Mouse (Mus musculus): ENCODE measurements at regions not wholly inside any gene's neighbourhood (a gene's known extent, or its start where the extent isn't known, plus 50 kb on each side); places are given as distances from the start of the nearest gene placed in this dataset.

GRCm38 (mm10) chr9:61756224-61756800 is 158.0 kb downstream of the Rplp1 start:
- no peak for DNase-seq

DNA sequence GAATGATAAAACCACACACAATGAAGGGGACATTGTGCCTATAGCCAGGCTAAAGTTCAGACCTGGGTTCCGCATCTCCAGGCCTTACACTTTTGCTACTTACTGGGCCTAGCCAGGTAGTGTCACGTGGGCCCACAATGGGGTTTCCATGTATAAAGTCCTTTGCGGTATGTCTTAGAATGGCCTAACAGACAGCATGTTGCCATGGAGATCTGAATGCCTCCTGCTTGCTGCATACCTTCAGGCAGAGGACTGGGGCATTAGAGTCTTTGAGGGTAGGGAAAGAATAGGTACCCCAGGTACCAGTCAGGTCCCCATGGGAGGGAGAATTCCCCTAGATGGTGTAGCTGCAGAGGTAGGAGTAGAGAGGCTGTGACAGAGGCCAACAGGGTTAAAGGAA is 159.0 kb downstream of the Rplp1 start:
- DNase-seq = no peak

DNA sequence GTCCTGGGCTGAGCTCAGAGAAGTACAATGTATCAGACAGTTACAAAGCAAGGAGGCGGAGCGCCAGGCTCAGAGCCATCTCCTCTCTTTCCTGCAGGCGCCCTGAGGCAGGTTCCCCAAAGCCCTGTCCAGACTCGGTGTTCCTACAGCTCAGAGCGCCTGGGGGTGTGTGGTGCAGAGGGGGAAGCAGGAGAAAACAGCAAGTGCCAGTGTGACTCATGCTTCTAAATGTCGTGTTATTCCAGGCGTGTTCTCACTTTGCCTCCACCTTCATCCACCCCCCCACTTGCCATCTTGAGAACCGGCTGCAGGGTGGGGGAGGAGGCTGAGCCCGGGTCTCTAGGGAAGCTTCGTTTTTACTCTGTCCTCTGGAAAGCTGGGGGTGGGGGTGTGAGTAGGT is 160.5 kb downstream of the Rplp1 start:
- peak; percentile 40 for DNase-seq

DNA sequence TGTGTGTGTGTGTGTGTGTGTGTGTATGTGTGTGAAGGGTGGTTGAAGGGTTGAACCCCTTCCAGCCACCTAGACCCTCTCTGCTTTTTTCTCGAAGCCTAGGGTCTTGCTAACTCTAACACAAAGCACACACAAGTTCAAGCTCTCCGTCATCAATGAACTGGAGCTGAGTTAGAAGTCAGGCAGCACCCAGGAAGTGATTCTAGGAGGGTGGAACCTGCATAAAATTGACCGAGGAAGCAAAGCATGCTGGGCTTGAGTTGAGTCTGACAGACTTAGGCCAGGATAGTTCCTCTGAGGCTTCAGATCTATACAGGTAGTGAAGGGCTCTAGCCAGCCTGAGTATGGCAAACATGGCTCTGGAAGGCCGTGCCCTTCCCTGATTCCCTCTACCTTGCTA is 165.1 kb downstream of the Rplp1 start:
- DNase-seq = no peak

DNA sequence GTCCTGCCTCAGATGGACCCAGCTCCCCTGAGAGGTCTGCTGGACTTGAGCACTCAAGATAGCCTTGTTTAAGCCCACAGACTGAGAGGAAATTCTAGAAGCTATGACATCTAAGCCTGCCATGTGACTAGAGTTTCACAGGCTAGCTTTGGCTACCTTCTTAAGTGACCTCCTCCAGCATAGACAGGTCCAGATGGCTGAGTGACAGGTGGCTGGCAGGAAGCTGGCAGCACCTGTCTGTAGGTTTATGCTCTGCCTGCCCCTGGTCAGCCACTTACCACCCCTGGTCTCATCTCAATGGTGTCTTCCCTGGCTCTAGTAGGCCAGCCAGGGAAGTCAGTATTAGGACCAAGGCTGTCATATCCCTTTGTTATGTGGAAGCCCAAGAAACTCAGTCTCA is 165.9 kb downstream of the Rplp1 start:
- no peak for DNase-seq

DNA sequence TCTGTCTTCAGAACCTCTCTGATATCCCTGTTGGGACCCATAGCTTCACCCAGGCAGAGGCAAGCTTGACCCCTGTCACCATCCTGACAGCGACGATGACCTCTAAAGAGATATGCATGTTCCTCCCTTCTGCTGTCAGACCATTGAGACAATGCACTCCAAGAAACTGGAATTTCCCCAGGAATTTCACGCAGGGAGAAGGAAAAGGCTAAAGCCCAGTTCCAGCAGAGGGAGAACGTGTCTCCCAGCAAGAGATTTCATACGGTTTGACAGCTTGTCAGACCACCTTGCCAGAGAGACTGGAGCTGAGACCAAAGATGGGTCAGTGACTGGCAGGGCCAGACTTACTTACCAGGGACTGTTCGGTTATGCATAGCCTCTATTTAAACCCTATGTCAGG is 167.9 kb downstream of the Rplp1 start:
- no peak for DNase-seq

DNA sequence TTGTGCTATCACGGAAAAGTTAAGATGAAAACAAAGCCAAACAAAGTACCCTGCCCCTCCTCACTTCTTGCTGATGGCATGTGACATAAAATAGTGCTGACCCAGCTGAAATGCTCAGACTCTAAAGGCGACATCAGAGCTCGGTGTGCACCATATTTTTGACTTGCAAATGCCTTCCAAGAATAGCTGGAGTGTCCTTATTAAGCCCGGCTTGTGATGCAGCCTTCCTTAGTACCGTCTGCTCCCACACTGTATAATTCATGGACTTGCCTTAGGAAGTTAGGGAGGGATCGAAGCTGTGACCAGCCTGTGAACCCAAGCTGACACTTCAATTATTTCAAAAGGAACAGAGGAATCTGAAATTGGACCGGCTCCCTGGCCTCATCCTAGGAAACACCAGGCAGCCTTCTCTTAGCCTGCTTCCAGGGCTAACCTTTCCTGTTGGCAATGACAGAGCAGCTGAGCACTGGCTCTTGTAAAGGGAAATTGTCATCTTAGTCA is 169.0 kb downstream of the Rplp1 start:
- DNase-seq = no peak

GRCm38 (mm10) chr9:61733540-61733939 is 180.8 kb downstream of the Rplp1 start:
- no peak for DNase-seq

DNA sequence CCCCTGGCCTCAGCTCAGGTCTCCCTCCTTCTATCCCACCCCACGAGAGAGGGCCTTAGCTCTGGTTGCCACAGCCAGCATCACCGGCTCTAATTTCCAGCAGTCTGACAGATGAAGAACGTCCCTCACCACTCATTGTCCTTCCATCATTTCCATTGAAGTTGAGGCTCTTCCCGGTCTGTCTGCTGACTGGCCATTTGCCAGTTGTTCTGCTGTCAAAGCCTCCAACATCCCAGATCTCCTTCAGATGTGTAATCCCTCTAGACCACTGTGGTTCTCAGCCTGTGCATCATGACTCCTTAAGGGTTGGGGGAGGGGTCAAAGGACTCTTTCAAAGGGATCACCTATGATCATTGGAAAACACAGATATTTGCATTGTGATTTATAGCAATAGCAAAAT is 181.6 kb downstream of the Rplp1 start:
- no peak for DNase-seq

DNA sequence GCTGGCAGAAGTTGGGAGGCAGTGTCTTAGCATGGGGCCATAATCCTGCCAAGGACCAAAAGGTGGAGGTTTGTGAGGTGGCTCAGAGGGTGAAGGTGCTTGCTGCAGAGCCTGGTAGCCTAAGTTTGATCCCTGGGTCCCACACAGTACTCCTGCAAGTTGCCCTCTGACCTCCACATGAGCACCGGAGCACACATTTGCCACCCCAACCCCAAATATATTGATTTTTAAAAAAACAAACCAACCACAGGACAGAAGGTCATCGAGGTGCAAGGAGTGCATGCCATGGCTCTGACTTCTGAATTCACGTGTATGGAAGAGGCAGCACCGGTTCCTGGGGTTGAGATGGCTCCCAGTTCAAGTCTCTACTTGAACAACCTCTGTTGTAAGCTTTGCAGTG is 186.2 kb downstream of the Rplp1 start:
- no peak for DNase-seq

DNA sequence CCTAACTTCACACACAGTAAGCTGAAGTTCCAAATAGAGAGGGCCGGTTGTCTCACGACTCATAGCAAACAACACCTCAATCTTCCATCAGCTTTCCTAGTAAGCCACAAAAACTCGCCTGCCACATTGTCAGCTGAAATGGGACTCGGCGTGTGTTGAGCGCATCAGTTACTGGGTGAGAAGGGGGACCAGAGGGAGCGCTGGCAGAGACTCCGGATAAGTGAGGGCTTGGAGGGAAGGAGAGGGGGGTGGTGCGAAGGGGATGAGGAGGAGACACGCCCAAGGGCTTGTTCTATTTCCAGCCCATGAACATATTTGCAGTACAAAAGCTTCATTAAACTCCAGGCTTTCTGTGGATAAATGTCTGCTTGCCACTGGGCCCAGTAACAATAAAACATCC is 186.7 kb downstream of the Rplp1 start:
- DNase-seq = no peak

GRCm38 (mm10) chr9:61724070-61724469 is 190.3 kb downstream of the Rplp1 start:
- no peak for DNase-seq

DNA sequence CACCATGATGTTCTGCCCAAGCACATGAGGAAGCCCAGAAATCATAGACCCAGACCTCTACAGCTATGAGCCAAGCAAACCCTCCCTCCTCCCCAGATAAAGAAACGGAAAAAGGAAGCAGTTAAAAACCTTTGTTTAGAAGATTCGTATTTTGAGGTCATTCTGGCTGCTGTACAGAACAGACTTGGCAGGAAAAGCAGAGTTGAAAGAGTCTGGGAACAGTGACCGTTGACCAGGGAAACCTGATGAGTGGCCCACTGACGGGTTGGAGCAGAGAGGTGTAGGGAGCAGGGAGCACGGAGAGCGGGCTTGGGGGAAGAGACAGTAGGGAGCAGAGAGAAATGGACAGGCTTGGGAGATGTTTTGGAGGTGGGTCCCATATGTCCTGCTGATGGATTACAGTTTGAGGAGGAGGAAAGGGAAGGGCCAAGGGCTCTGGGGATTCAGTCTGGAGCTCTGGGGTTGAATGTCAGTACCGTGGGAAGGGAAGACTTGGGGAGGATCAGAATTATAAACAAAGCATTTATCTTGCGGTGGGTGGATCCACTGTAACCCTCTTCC is 191.2 kb downstream of the Rplp1 start:
- DNase-seq = no peak

- no peak for DNase-seq
Observed at GRCm38 (mm10) chr9:61721851-61722250, 192.5 kb downstream of the Rplp1 start.

DNA sequence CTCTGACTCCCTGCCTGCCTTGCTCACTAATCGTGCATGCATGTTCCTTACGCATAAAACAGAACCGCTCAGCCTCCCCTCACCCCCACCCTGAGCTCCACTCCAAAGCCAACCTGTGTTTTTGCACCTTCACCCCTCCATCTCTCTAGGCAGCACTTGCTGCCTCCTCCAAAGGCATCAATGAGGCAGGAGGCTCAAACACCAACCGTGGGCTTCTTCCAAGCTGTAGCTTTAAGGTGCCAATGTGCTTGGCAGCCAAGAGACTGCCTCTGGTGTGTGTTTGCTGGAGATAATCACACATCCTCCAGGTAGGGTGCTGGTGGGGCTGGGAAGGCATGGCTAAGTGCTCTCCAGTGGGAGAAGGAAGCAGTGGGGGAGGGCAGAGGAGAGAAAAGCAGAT is 193.3 kb downstream of the Rplp1 start:
- DNase-seq = no peak

DNA sequence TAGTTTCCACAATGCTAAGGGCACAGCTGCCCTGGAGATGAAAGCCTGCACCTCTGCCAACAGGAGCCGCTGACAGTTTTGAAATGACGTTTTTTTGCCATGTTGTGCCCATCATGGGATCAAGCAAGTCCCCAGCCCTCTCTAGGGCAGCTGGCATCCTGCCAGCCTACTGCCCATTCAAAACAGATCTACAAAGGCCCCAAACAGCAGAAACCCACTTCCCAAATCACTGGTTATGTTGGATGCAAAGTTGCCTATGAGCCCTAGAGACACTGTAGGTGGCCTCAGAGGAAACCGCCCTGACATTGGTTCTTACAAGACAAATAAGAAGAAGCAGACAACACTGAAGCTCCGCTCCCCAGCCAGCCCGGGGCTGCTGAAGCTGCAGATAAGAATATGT is 194.1 kb downstream of the Rplp1 start:
- DNase-seq = no peak

DNA sequence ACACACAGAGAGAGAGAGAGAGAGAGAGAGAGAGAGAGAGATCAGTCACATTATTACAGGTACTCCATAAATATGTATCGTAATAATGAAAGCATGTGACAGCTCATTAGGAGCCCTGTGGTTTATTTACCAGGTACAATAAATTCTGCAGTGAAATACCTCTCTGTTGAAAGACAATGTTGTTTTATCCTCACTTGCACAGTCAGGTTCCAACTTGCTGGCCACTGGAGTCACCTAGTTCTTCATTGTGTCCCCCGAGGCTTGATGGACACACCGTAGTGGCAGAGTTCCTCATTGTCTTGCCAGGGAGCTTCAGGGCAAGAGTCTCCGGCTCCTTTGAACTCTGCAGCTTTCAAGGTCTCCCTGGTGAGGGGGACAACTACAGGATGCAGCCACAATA is 197.6 kb downstream of the Rplp1 start:
- no peak for DNase-seq

DNA sequence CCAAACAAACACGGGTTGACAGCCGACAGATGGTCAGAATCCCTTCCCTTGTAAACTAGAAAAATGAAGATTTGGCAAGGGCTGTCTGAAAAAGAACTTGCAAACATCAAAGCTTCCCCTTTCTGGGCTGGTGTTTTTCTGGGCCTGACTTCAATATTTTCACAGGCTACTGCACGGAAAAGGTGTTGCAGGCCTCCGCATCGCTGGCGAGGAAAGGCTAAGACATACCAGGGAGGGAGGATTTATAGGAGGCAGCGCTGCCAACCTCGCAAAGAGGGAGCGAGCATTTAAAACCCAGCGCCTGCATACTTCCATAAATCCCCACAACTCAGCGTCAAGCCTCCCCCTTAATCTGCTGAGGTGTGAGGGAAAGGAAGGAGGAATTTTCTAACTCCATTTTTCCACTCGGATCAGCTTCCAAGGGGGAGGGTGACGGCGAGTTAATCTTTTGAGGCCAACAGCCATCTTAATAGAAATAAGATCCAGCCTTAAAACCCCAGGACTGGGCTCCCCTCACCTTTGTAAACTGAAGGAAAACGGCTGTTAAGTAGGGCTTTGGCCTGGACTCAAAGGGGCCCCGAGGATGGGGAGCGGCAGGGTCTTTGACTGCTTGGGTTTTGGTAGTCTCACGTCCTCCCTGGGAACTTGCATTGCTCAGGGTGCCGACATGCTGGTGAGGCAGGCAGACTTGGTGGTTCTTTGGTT is 199.9 kb downstream of the Rplp1 start:
- DNase-seq = no peak

- no peak for DNase-seq
Observed at GRCm38 (mm10) chr9:61713806-61714205, 200.5 kb downstream of the Rplp1 start.

DNA sequence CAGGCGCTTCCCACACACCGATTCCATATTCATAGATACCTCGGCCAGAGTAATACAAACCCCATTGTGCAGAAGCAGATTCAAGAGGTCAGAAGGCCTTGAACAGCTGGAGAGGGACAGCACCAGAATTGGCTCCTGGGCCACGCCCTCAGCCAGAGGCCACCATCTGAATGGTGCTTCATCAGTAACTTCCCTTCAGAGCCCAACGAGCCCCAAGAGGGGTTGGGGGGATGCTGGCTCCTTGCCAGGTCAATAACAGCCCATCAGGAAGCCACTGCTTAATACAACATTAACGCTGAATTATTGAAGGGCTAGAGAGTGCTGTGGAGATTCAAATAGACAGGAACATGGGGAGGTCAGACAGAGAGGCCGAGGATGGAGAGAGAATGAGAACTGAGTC is 203.0 kb downstream of the Rplp1 start:
- DNase-seq = no peak

DNA sequence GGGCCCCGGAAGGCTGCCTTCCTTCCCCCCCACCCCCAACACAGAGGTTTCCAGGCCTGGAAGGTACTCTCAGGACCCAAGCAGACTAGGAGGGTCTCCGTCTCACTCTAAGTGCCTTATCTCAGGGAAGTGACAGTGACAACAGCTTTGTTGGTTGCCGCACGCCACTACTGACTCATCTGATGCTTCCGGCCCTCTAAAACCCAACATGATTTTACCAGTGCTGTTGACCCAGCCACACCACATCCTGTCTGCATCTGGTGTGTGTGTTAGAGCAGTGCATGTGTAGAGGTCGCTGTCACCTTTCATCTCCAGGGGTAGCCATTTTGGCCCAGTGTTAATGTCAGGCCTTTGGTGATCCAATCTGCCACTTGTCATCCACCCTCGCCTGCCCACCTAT is 206.5 kb downstream of the Rplp1 start:
- DNase-seq = peak; percentile 66

- DNase-seq = peak; percentile 20
Observed at GRCm38 (mm10) chr9:61707296-61707695, 207.0 kb downstream of the Rplp1 start.

DNA sequence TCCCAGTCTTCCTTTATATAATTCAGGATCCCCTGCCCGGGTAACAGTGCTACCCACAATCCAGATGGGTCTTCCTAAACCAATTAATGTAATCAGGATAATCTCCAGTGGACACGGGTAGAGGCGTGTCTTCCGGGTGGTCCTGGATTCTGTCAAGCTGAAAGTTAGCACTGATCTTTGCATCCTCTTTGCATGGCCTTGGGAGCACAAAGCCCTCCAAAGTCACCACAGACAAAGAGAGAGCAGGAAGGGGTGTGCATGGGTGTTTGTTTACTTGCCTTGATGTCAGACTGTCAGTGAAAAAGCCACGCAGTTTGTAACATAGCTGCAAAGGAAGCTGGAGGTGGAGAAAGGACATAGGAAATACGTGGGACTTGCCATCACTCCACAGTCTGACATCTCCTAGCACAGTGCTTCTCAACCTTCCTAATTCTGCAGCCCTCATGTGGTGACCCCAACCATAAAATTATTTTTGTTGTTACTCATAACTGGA is 208.0 kb downstream of the Rplp1 start:
- peak; percentile 21 for DNase-seq

DNA sequence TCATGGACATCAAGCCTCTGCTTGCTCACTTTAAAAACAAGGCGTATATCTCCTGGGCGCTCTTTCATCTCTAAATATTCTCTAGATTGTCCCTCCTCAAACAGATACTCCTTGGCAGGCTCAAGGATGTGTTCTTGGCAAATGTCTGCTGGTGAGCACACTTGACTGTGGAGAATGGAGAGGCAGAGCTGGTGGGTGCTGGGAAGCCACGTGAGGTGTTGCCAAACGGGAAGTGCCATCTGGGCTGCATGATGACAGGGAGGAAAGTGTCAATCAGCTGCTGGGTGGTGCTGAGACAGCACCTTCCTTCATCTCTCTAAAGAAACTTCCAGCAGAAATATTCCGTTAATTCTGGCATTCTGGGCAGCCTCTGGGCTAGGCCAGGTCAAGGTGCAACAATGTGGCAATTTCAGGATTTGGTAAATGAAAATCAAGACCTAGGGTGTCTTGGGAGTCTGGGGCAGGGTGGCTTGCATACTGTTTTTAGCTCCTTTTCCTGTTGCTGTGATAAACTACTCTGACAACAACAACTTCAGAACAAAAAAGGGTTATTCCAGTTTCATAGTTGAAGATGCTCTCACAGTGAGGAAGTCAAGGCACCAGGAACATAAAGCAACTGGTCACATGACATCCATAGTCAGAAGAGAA is 208.6 kb downstream of the Rplp1 start:
- peak; percentile 65 for DNase-seq

Measured in thymus, postnatal 25 days (tissue).